Mouse (Mus musculus): ENCODE data around the gene Olfr573-ps1. TPM values are rescaled to one million over a fixed set of nuclear protein-coding genes. Genes with fewer than 3 reads are reported as not detected.

The Olfr573-ps1 gene
- polyA plus RNA-seq, 1 experiment from 2014 or later: not detected

- H3K9ac ChIP-seq: no peak within 1 kb of the TSS
- no peak within 1 kb of the TSS for H3K4me2 ChIP-seq (replicated peaks)
- no peaks in the 10 kb centered on the region for H3K27me3 ChIP-seq
- no peaks in the 10 kb centered on the region for H3K9me3 ChIP-seq (replicated peaks)
- peak; percentile 63 for ATAC-seq (ENCODE audit: low FRiP score)
- no peaks in the 10 kb centered on the region for H3K36me3 ChIP-seq
- 0 out of 2 replicates have a peak, but pooled peaks cover 4% of the 10 kb centered on the region for H3K4me1 ChIP-seq
- no peak within 1 kb of the TSS for H3K4me3 ChIP-seq
- no peak within 1 kb of the TSS for H3K27ac ChIP-seq
- WGBS: 51% methylated on average over 4 of the region's 4 CpGs
Observed at GRCm38 (mm10) chr7:102917032-102917875, 25.1 kb downstream of the Olfr573-ps1 start, which contains the start of gene Olfr571. Olfr571 (minus strand) TSS chr7:102917536.

- H3K9me3 ChIP-seq (replicated peaks): no peaks in the 10 kb centered on the region
- ATAC-seq (ENCODE audit: low FRiP score): no peak
- no peaks in the 10 kb centered on the region for H3K36me3 ChIP-seq
- no peak overlapping the region for H3K4me2 ChIP-seq (replicated peaks)
- 83% methylated on average over 5 of the region's 5 CpGs for WGBS
- no peaks in the 10 kb centered on the region for H3K27me3 ChIP-seq
- H3K4me1 ChIP-seq: 0 out of 2 replicates have a peak, but pooled peaks cover 4% of the 10 kb centered on the region
- H3K4me3 ChIP-seq: no peak overlapping the region
- H3K9ac ChIP-seq: no peak overlapping the region
- no peak overlapping the region for H3K27ac ChIP-seq
Observed at GRCm38 (mm10) chr7:102916405-102916804, 26.0 kb downstream of the Olfr573-ps1 start.

- H3K27me3 ChIP-seq: no peaks in the 10 kb centered on the region
- no peak overlapping the region for H3K4me2 ChIP-seq (replicated peaks)
- H3K27ac ChIP-seq: no peak overlapping the region
- no peaks in the 10 kb centered on the region for H3K9me3 ChIP-seq (replicated peaks)
- no peak overlapping the region for H3K4me3 ChIP-seq
- 50% methylated on average over 1 of the region's 1 CpGs for WGBS
- H3K9ac ChIP-seq: no peak overlapping the region
- ATAC-seq (ENCODE audit: low FRiP score): no peak
- H3K36me3 ChIP-seq: no peaks in the 10 kb centered on the region
- 0 out of 2 replicates have a peak, but pooled peaks cover 4% of the 10 kb centered on the region for H3K4me1 ChIP-seq
Observed at GRCm38 (mm10) chr7:102915261-102915660, 27.1 kb downstream of the Olfr573-ps1 start.

Other genes with a start within 250 kb of the Olfr573-ps1 start
- not detected in 2 replicates for gene Olfr557, start 246.7 kb downstream of the Olfr573-ps1 start, polyA plus RNA-seq (2016; fragmentation: Nextera tagmentation; extraction: Ambion mirVana)
- 0.18 and 0.48 TPM in 2 replicates for gene Olfr558, start 240.4 kb downstream of the Olfr573-ps1 start, polyA plus RNA-seq (2016; fragmentation: Nextera tagmentation; extraction: Ambion mirVana)
- not detected in 2 replicates for gene Olfr33, start 223.5 kb downstream of the Olfr573-ps1 start, polyA plus RNA-seq (2016; fragmentation: Nextera tagmentation; extraction: Ambion mirVana)
- gene Olfr559, start 215.1 kb downstream of the Olfr573-ps1 start, polyA plus RNA-seq (2016; fragmentation: Nextera tagmentation; extraction: Ambion mirVana): not detected in 2 replicates
- gene Olfr560, start 183.2 kb downstream of the Olfr573-ps1 start, polyA plus RNA-seq (2016; fragmentation: Nextera tagmentation; extraction: Ambion mirVana): not detected in 2 replicates
- gene Olfr78, start 183.1 kb downstream of the Olfr573-ps1 start, polyA plus RNA-seq (2016; fragmentation: Nextera tagmentation; extraction: Ambion mirVana): 0.10 and 0.13 TPM in 2 replicates
- not detected in 2 replicates for gene Olfr561, start 171.4 kb downstream of the Olfr573-ps1 start, polyA plus RNA-seq (2016; fragmentation: Nextera tagmentation; extraction: Ambion mirVana)
- not detected in 2 replicates for gene Olfr564, start 139.1 kb downstream of the Olfr573-ps1 start, polyA plus RNA-seq (2016; fragmentation: Nextera tagmentation; extraction: Ambion mirVana)
- not detected in 2 replicates for gene Olfr566, start 83.8 kb downstream of the Olfr573-ps1 start, polyA plus RNA-seq (2016; fragmentation: Nextera tagmentation; extraction: Ambion mirVana)
- gene Olfr568, start 65.5 kb downstream of the Olfr573-ps1 start, polyA plus RNA-seq (2016; fragmentation: Nextera tagmentation; extraction: Ambion mirVana): not detected in 2 replicates
- gene Olfr569, start 51.7 kb downstream of the Olfr573-ps1 start, polyA plus RNA-seq (2016; fragmentation: Nextera tagmentation; extraction: Ambion mirVana): not detected in 2 replicates
- gene Olfr570, start 48.0 kb downstream of the Olfr573-ps1 start, polyA plus RNA-seq (2016; fragmentation: Nextera tagmentation; extraction: Ambion mirVana): not detected in 2 replicates
- gene Olfr571, start 25.0 kb downstream of the Olfr573-ps1 start, polyA plus RNA-seq (2016; fragmentation: Nextera tagmentation; extraction: Ambion mirVana): not detected in 2 replicates
- not detected in 2 replicates for gene Olfr572, start 18.2 kb downstream of the Olfr573-ps1 start, polyA plus RNA-seq (2016; fragmentation: Nextera tagmentation; extraction: Ambion mirVana)
- not detected in 2 replicates for gene Olfr574, start 5.9 kb upstream of the Olfr573-ps1 start, polyA plus RNA-seq (2016; fragmentation: Nextera tagmentation; extraction: Ambion mirVana)
- gene Olfr575, start 16.2 kb upstream of the Olfr573-ps1 start, polyA plus RNA-seq (2016; fragmentation: Nextera tagmentation; extraction: Ambion mirVana): not detected in 2 replicates
- gene Olfr576, start 20.1 kb upstream of the Olfr573-ps1 start, polyA plus RNA-seq (2016; fragmentation: Nextera tagmentation; extraction: Ambion mirVana): not detected in 2 replicates
- not detected in 2 replicates for gene Olfr577, start 33.4 kb upstream of the Olfr573-ps1 start, polyA plus RNA-seq (2016; fragmentation: Nextera tagmentation; extraction: Ambion mirVana)
- not detected in 2 replicates for gene Olfr578, start 46.7 kb upstream of the Olfr573-ps1 start, polyA plus RNA-seq (2016; fragmentation: Nextera tagmentation; extraction: Ambion mirVana)
- gene Olfr582, start 95.4 kb upstream of the Olfr573-ps1 start, polyA plus RNA-seq (2016; fragmentation: Nextera tagmentation; extraction: Ambion mirVana): not detected in 2 replicates
- not detected in 2 replicates for gene Olfr583, start 108.7 kb upstream of the Olfr573-ps1 start, polyA plus RNA-seq (2016; fragmentation: Nextera tagmentation; extraction: Ambion mirVana)
- gene Olfr584, start 139.3 kb upstream of the Olfr573-ps1 start, polyA plus RNA-seq (2016; fragmentation: Nextera tagmentation; extraction: Ambion mirVana): not detected in 2 replicates
- gene Olfr585, start 155.1 kb upstream of the Olfr573-ps1 start, polyA plus RNA-seq (2016; fragmentation: Nextera tagmentation; extraction: Ambion mirVana): not detected in 2 replicates
- gene Olfr586, start 183.1 kb upstream of the Olfr573-ps1 start, polyA plus RNA-seq (2016; fragmentation: Nextera tagmentation; extraction: Ambion mirVana): not detected in 2 replicates
- gene Olfr588-ps1, start 198.3 kb upstream of the Olfr573-ps1 start, polyA plus RNA-seq (2016; fragmentation: Nextera tagmentation; extraction: Ambion mirVana): not detected in 2 replicates
- gene Olfr589, start 213.8 kb upstream of the Olfr573-ps1 start, polyA plus RNA-seq (2016; fragmentation: Nextera tagmentation; extraction: Ambion mirVana): not detected in 2 replicates
- gene Olfr591, start 235.8 kb upstream of the Olfr573-ps1 start, polyA plus RNA-seq (2016; fragmentation: Nextera tagmentation; extraction: Ambion mirVana): not detected in 2 replicates
- not detected in 2 replicates for gene Olfr592, start 242.2 kb upstream of the Olfr573-ps1 start, polyA plus RNA-seq (2016; fragmentation: Nextera tagmentation; extraction: Ambion mirVana)

All from hindbrain, embryonic 12.5 days (tissue).